Mouse (Mus musculus): ENCODE data around the gene Higd2a.

Higd2a gene

DNA sequence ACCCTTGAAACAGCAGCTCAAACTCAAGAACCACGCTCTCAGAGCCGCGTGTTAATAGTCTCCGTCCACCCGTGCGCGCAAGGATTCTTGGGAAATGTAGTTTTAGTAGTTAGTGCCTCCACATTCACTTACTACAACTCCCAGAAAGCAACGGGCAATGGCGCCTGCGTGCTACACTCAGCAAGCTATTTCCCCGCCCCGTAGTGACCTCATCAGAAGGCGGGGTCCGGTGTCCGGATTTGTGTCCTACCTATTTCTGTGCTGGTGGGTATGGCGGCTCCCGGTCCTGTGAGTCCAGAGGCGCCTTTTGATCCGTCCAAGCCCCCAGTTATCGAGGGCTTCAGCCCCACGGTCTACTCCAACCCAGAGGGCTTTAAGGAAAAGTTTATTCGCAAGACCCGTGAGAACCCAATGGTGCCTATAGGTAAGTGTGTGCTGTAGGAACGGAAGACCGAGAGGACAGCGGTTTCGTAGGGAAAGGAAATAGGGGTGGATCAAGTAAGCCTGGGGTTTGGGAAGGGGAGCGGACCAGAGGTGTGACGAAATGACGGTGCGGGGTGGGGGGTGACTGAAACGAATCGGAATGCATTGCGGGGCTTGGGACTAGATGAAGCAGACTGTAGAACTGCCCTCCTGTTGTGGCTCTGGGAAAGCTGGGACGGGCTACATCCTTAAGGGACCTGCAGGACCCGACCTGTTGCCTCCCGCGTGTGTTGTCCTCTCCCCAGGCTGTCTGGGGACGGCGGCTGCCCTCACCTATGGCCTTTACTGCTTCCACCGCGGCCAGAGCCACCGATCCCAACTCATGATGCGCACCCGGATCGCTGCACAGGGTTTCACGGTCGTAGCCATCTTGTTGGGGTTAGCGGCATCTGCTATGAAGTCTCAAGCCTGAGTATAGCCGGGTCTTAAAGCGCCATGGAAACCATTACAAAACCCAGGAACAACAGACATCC, at the start of gene Higd2a, which contains the start of gene Nop16:
TSS of gene Higd2a (plus strand) at position 212 of the 956 bp plus-strand sequence.
TSS of gene Nop16 (minus strand) at position 95 of the 956 bp plus-strand sequence.
- DNase-seq: peak; percentile 99

DNA sequence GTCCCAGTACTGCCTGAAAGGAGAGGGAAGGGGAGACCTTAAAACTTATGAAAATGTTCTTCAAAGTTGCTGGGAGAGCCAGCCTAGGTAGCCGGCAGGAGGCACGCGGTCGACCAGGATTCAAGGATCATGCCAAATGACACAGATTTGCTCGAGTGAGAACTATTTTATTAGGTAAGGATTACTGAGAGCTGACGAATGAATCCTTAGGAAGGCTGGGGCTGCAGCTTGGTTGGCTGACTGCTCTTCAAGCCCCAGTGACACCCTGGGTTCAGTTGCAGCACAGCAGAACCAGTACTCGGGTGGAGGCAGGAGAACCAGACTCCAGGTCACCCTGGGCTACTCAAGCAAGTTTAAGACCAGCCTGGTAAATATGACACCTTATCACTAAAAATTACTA, 42.0 kb upstream of the Higd2a start:
- peak; percentile 49 for DNase-seq

DNA sequence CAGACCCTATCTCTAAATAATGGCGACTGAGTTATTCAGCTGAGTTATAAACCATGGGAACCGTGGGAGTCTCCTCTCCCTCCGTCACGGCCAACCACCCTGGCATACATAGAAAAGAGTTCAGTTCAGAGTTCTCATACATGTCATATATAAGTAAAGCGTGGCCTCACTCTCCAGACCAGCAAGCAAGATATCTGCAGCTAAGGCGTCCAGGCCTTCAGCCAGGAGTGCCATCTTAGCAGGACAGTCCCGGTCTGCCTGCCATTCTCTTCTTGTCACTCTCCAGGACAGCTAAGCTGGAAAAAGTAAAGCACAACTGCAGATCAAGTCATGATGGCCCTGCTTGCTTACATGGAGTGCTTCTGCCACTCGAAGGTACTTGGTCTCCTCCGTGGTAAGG, 33.8 kb upstream of the Higd2a start:
- DNase-seq: no peak

DNA sequence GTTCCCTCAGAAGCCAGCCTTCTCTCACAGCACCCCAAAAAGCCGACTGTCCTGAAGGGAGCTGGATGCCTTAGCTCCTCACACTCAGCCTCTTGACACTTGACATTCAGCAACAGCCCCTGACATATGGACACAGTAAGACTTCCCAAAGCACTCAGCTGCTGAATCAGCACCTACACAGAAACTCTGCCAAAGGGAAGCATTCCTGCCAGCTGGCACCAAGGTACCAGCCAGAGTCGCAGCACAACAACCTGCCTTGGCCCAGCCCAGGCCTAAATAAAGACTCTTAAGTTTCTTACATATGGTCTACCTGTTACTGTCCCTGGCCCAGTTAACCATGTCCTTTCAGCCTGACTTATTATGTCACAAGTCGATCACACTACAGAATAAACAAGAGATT, 33.2 kb upstream of the Higd2a start:
- DNase-seq: peak; percentile 77

DNA sequence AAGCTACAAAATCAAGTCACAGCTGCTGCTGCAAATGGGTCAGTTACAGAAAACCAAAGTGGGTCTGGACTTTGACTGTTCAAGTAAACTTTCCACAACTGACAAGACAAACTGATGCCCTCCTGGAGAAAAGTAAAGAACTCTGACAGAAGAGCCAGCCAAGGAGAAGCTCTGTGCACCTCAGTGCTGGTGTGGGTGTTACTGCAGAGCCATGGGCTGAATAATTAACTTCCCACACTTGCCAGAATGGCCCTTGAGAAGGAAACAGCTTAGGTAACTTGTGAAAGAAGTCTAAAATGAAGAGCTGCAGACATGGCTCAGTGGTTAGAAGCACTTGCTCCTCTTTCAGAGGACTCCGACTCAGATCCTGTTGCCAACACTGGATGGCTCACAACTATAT, 32.4 kb upstream of the Higd2a start:
- peak; percentile 84 for DNase-seq

DNA sequence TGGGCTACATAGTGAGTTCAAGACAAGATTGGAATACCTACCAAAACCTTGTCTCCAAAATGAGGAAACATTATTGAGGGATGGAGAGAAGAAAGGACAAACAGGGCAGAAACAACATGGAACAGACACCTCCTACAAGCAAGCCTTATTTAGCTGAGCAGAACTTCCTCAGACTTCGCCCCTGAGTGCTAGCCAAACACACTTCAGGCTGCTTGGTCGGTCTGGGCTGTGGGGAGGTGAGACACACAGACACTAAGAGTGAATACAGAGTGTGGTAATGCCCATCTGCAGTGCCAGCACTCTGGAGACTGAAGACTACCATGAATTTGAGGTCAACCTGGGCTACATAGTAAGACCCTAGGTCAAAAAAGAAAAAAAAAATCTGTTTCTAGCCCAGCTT, 30.4 kb upstream of the Higd2a start:
- DNase-seq: no peak

DNA sequence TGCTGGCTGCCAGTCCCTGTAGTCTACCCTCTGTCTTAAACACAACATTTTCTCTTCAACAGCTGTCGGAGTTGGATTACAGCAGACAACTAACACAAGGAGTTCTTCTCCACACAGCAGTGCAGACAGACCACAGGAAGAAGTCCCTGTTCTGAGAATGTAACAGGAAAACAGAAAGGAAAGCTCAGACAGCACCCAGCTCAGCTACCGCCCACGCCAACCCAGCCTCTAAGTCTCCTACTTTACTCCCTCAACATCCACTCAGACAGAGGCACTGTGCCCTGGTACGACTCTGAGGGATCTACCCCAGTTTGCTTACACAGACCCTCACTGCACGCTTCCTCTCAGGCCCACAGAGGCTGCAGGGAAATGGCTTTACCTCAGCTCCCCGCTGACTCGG, 29.4 kb upstream of the Higd2a start:
- no peak for DNase-seq

DNA sequence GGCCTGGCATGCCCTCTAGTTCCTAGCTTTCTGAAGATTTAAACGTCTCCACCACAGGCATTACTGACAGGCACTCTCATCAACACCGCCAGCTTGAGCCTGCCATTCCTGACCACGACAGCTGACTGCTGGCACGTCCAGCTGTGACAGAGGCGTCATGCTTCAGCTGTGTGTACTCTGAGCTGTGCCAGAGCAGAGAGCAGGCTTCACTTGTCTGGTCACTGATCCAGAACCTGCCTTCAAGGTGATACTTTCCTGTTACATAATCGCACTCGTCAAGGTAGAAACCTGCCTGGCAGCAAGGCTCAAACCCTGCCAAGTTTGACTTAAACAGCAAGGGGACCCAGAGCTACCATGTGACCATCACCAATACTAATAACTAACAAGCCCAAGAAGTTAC, 27.4 kb upstream of the Higd2a start:
- peak; percentile 98 for DNase-seq

DNA sequence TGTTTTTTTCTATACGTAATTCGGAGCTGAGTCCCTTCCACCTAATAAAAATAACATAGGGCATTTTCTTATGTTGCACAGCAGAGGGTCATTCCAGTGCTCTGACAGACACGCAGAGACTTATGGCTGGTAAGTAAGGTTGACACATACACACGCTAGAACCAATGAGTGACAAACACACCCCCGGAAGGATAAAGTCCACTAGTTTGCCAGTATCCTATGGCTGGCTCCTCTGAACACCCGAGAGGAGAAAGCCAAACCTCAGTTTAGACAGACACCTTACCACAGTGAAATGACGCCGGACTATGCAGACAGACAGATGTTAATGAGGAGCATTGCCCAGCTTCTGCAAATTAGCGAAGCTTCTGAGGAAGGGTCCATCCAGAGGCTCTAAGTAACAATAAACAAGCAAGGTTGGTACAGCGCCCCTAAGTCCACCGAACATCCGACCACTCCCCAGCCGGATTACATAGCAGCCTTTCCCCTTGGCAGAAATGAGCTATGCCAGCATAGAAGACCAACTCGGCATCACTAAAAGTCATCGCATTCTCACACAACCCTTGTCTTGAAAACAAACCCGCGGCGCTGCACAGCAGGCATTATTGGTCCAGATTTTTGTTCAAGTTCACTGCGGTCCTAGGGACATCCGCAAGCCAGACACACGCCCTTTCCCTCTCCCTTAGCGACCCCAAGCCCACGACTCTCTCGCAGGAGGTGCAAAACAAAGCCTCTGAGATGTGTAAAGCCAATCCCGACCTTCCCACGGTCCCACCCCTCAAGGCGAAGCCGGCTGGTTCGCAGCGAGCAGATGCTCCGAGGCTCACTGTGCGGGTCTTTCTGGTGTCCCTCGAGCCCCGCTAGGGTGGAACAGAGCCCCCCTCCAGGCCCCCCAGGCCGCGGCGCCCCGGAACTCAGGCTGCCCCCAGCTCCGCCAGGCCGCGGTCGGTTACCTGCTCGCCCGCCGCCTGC, 25.5 kb upstream of the Higd2a start:
- no peak for DNase-seq

DNA sequence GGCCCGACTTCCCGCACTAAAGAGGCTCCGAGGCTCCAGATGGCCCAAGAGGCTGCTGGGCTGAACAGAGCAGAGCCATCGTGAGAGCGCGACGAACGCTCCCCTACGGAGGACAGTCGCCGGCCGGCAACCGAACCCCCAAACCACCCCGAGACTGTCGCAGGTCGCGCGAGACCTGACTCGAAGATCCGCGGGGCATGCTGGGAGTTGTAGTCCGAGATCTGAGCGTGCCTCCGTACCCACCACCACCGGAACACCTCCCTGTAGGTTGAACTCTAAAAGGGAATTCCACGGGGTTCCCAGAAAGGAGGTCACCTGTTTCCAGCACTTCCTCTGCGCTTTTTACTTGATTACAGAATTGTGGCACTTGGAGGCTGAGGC, 24.8 kb upstream of the Higd2a start, which contains the start of gene 4833439L19Rik:
TSS of gene 4833439L19Rik (minus strand) at position 235 of the 381 bp plus-strand sequence.
- DNase-seq: peak; percentile 93

DNA sequence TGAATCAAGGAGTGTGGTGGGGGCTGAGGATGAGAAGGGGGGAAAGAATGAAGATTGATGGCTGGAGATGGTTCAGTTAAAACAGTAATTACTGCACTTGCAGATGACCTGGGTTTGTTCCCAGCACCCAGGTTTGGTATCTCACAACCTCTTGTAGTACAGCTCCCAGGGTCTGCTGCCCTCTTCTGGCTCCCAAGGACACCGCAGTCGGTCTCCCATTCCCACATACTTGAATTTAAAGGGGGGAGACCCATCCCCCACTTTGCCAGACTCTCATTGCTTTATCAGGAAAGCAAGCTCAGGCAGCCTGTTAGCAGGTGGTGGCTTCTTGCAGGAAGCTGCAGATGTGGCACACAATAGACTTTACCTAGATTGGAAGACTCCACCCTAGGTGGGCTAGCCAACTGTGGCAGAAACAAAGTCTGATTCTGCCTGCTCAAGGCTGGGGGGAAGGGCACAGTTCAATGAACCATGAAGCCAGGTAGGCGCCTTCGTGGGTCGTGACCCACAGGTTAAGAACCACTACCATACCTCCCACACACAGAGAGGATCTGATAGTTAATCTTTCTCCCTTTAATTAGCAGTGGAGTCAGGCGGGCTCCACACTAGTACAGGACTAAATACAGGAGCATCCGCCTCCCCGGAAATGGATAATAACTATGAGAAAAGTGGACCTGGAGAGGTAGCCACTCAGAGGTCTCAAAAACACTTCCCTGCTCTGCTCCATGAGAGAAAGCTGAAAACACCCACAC, 24.2 kb upstream of the Higd2a start:
- DNase-seq: peak; percentile 88

DNA sequence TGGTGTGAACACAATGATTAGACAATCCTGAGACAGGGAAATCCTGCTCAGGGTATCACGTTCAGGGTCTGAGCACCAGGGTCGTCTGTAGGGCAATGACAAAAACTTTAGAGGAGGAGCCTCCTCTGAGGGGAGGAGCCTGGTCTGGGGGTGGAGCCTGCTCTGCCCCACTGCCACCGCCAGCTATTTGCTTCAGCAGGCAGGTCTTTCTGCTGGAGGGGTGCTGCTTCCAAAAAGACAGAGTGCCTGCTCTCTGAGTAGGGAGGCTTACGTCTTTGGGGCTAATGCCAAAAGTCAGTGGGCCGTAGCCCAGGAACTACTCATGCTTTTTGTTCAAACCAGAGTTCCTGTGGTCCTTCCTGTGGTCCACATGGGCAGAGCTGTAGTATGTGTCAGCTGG, 21.6 kb upstream of the Higd2a start:
- peak; percentile 44 for DNase-seq

DNA sequence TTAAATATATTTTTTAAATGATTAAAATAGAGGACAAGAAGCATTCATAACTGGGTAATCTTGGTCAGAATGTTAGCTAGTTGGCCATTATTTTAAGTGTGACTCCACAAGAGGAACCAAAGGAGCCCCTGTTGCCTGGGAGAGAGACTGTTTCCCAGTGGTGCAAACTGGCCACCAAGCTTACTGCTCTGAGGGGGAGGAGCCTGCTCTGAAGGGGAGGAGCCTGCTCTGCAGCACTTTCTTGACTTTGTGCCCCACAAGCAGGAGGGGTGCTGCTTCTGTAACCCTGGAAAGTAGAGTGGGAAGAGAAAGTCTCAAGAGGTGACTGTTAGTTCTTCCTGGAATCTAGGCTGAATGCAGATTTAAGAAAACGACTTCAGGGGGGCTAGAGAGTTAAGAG, 20.7 kb upstream of the Higd2a start:
- no peak for DNase-seq

DNA sequence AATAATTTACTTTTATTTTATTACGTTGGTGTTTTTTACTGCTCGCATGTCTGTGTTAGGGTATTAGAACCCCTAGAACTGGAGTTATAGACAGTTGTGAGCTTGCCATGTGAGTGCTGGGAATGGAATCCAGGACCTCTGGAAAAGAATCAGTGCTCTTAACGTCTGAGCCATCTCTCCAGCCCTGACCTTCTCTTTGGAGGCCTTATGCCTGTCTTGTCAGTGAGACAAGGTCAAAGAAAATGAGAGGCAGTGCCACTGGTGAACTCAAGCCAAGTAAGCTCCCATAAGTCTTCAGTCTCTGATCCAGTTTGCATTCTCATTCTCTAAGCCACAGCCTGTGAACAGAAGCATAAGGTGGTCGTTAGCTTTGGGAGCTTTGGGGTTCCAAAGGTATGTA, 19.3 kb upstream of the Higd2a start:
- no peak for DNase-seq

DNA sequence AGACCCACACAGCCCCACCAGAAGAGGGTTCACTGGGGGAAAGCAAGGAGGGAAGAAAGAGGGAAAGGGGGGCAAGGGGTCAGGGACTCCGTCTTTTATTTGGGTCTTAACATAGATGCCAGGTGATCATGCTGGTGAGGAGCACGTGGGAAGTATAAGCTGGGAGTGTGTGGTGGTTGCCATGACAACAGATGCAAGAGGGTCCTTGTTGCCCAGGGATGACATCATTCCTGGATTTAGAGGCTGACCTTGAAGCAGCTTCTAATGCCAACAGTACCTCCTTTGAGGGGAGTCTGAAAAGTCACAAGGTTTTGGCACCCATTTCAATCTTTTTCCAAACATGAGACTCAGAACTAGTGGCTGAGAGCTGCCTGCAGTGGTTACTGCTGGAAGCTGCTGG, 18.4 kb upstream of the Higd2a start:
- no peak for DNase-seq

DNA sequence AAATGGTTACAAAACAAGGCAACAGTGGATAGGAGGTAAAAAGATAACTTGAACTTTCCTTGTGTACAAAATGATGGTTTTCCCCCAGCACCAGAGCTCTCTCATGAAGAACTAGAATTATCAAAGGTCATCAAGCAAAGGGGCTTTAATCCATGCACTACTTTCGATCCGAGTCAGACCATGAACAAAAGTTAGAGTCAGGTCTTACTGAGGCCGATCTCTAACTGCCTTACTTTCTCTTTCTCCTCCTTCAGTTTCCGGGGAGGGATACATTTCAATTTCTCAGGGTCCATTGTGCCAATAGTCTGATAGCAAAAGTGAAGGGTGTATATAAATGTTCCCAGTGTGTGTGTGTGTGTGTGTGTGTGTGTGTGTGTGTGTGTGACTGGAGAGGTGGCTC, 17.4 kb upstream of the Higd2a start:
- DNase-seq: no peak

DNA sequence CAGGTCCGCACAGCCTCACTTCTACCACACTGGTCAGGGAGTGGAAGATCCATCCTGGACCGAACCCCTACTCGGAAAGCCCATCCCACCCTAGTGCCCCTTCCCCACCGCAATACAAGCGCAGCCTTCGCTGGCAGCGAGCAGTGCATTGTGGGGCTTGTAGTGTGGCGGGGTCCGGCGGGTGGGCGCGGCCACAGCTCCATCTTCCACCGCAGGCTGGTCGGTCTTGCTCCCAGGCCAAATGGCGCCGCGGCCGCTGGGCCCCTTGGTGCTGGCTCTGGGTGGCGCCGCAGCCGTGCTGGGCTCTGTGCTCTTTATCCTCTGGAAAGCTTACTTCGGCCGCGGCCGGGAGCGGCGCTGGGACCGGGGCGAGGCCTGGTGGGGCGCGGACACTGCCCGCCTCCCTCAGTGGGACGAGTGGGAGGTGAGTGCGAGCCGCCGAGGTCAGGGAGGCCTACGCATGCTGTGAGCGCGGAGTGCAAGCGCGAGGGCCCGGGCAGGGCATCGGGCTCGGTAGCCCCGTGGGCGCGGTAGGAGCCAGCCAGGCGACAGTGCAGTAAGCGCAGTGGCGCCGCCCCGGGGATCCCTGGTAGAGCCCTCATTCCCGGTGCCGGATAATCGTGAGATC, 15.0 kb upstream of the Higd2a start, which contains the start of gene Arl10:
TSS of gene Arl10 (plus strand) at position 162 of the 628 bp plus-strand sequence.
- peak; percentile 78 for DNase-seq

DNA sequence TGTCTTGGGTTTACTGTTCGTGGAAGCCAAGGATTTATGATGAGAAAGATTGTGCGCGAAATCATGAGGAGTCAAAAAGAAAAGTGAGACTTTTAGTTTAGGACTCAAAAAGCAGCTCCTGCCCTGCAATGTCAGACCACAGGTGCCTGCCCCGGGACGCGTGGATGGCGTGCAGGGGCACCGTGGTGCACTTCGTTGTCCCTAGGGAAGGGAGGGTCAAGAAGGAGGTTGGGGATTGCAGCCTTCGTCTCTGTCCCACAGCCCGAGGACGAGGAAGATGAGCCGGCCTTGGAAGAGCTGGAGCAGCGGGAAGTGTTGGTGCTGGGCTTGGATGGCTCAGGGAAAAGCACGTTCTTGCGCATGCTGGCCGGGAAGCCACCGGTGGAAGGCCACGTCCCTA, 14.5 kb upstream of the Higd2a start:
- no peak for DNase-seq

DNA sequence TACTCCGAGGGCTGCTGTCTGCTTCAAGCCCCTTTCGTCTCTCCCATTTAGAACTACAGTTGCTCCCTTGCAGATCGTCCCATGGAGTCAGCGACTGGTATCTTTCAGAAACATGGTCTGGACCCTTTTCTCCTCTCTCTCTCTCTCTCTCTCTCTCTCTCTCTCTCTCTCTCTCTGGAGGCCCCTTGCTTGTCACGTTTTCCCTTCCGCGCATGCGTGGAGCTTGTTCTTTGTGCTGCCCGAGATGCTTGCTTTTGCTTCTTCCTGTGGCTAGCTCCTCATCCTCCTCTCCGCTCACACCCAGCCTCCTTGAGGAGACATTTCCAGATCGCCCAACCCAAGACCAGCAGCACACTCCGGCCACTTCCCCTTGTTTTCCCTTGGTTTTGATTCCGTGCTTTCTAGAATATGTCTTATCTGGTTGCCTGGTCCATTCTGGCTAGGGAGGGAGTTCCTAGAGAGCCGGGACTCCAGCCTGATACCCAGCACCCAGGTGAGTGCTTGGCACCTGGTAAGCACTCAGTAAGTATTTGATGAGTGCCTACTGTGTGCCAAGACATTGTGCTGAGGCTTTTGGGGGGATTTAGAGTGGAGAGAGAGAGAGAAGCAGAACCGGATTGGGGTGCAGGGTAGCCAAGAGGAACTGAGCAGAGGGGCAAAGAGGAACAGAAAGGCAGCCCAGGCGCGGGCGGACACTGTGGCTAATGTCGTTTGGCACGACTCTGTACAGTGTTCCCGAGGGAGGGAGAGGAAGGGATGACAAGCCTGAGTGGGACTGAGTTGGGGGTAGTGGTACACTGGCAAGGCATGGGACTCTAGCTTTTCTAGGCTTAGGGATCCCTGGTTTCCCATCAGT, 12.1 kb upstream of the Higd2a start:
- no peak for DNase-seq

DNA sequence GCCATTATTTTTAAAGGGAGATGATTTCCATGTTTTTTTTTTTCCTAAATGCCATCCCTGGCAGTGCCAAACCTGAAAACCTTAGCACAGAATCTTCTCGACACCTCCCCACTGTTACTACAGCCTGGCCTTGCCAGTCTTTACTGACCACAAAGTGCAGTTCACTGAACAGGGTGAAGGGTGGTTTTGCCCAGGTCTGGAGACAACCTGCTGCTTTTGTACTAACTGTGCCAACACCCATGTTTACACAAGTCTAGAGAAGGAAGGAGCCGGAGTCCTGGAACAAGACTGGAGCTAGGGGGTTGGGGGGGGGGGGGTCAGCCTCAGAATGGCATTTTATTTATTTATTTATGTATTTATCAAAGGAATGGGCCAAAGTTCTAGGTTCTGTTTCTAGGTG, 8.6 kb upstream of the Higd2a start:
- peak; percentile 34 for DNase-seq

DNA sequence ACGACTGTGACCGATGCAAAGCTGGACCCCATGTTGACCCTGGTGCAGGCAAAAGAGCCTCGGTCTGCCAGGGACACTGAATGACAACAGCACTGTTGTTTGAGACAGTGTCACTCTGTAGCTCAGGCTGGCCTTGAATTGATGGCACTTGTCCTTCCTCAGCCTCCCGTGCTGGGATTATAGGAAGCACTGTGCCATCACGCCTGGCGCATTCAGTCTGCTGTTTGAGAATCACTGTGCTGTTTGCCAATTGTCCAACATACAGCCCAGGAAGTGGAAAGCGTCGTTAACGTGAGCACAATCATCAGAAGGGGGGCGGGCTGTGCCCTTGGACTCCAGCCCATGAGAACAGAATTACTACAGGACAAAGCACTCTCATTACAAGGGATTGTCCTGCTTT, 7.9 kb upstream of the Higd2a start:
- no peak for DNase-seq

Data from kidney, adult 11 months (tissue).